Mouse (Mus musculus) spleen, adult 2 months (tissue): ENCODE data around the gene Cdh16.

Source experiments
- CTCF ChIP-seq: fragments of 200-500 bp; IDR thresholded peaks from 2 replicates; pipeline ENCODE4 v1.5.1; 2011; ENCODE audit warnings: mild to moderate bottlenecking, inconsistent platforms; ENCODE audit not compliant: insufficient read depth, insufficient read length, insufficient replicate concordance; ENCODE audit errors: extremely low read depth
- POLR2A ChIP-seq: fragments of 200-500 bp; IDR thresholded peaks from 2 replicates; pipeline ENCODE4 v1.6.1; 2011; ENCODE audit warnings: low read depth, low read length, inconsistent platforms

DNA sequence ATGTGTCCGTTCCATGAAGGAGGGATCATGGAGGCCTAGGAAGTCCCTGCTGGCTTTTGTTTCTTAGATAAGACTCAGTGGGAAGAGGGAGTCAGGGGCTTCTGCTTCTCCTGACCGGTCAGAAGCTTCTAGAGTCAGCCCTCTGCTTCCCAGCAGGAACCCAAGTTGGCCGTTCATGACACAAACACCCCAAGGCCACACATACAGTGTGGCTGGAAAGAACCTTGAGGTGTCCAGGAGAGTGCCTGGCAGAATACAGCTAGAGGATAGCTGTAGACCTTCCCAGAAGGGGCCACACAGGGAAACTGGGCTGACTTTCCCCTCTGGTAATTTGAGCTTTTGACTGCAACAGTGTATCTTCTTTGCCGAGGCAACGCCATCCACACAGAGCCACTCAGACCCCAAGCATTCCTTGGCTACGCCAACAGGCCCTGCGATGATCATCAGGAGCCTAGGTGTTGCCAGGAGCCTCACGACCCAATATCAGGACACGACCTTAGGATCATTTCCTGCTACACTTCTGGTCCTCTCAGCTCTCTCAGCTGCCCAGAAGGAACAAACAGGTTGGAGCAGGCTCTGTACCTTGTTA, 9.1 kb upstream of the Cdh16 start:
- TF ChIP-seq POLR2A (no peak), CTCF (no peak)
